Mouse (Mus musculus) lung, embryonic 14.5 days (tissue): ENCODE results near the gene Map4k5. TPM values are rescaled to one million over a fixed set of nuclear protein-coding genes. Genes with fewer than 3 reads are reported as not detected.

Experiments
- ATAC-seq: fragments of 200-750 bp; cut with Nextera tagmentation; 2 replicates; pipeline ENCODE4 v1.8.0; 2017; ENCODE audit warnings: mild to moderate bottlenecking, moderate TSS enrichment, moderate library complexity; ENCODE audit not compliant: insufficient read depth
- DNase-seq: peaks from one replicate; pipeline ENCODE4 v3.0.0-alpha.2; 2015
- H3K27ac ChIP-seq: fragments of 300-500 bp; sonication (generic); 2 replicates; pipeline ENCODE4 v1.5.1; 2014; ENCODE audit warnings: low read depth, mild to moderate bottlenecking, moderate library complexity
- H3K27me3 ChIP-seq: fragments of 300-500 bp; sonication (generic); 2 replicates; pipeline ENCODE4 v1.6.1; 2014; ENCODE audit warnings: low read length, control low read depth; ENCODE audit not compliant: insufficient read depth
- H3K36me3 ChIP-seq: fragments of 300-500 bp; sonication (generic); 2 replicates; pipeline ENCODE4 v1.6.1; 2014; ENCODE audit warnings: control low read depth; ENCODE audit not compliant: insufficient read depth
- H3K4me1 ChIP-seq: fragments of 300-500 bp; sonication (generic); 2 replicates; pipeline ENCODE4 v1.6.1; 2014; ENCODE audit warnings: antibody characterized with exemption, control low read depth; ENCODE audit not compliant: insufficient read depth
- H3K4me2 ChIP-seq: fragments of 300-500 bp; sonication (generic); 2 replicates; pipeline ENCODE4 v1.6.1; 2014; ENCODE audit warnings: mild to moderate bottlenecking
- H3K4me3 ChIP-seq: fragments of 300-500 bp; sonication (generic); 2 replicates; pipeline ENCODE4 v1.5.1; 2014; ENCODE audit warnings: low read depth, low read length
- H3K9ac ChIP-seq: fragments of 300-500 bp; sonication (generic); 2 replicates; pipeline ENCODE4 v1.6.1; 2014
- H3K9me3 ChIP-seq: fragments of 300-500 bp; sonication (generic); 2 replicates; pipeline ENCODE4 v1.6.1; 2016; ENCODE audit warnings: low read depth, low read length, control low read depth
- CTCF ChIP-seq: IDR thresholded peaks from 2 replicates; pipeline ENCODE4 v1.5.1; 2016; ENCODE audit warnings: antibody characterized with exemption, low read depth
- WGBS: fragments of 180-500 bp; shearing (Covaris S2); extraction: QIAGEN DNeasy Blood & Tissue Kit; methylation state at CpG from one replicate; pipeline ENCODE4 v1.1.7; 2014; 5-methylcytosine and 5-hydroxymethylcytosine counted together
- polyA plus RNA-seq: library from polyadenylated mRNA; unstranded; fragments of >200 nt; fragmentation: Nextera tagmentation; extraction: Ambion mirVana; gene quantifications from 2 replicates; pipeline ENCODE4 v1.2.1, GENCODE M21; 2014

The Map4k5 gene
- polyA plus RNA-seq, 1 experiment from 2014 or later, result 49.0 TPM

GRCm38 (mm10) chr12:69877842-69878363 is 15.1 kb downstream of the Map4k5 start:
- Histone ChIP-seq H3K9ac (no peak overlapping the region), H3K4me3 (no peak overlapping the region), H3K27me3 (no peaks in the 10 kb centered on the region), H3K27ac (no peak overlapping the region), H3K4me1 (peaks cover 8% of the 10 kb centered on the region), H3K4me2 (no peak overlapping the region), H3K36me3 (no peaks in the 10 kb centered on the region), H3K9me3 (no peaks in the 10 kb centered on the region)
- no peak for TF ChIP-seq CTCF
- WGBS, result 87% methylated on average over 9 of the region's 9 CpGs
- ATAC-seq (no peak), DNase-seq (no peak)

GRCm38 (mm10) chr12:69871632-69872031 is 21.4 kb downstream of the Map4k5 start:
- no peaks in the 10 kb centered on the region for H3K4me1 ChIP-seq
- H3K36me3 ChIP-seq, result peaks cover 13% of the 10 kb centered on the region
- ATAC-seq (no peak), DNase-seq (no peak)
- H3K4me3 ChIP-seq, result no peak overlapping the region
- TF ChIP-seq CTCF, result no peak
- H3K27me3 ChIP-seq, result no peaks in the 10 kb centered on the region
- no peak overlapping the region for H3K9ac ChIP-seq
- no peak overlapping the region for H3K4me2 ChIP-seq
- no peaks in the 10 kb centered on the region for H3K9me3 ChIP-seq
- WGBS, result 91% methylated on average over 5 of the region's 5 CpGs
- H3K27ac ChIP-seq, result no peak overlapping the region

GRCm38 (mm10) chr12:69867338-69867737 is 25.7 kb downstream of the Map4k5 start:
- Histone ChIP-seq H3K4me1 (no peaks in the 10 kb centered on the region), H3K36me3 (peaks cover 13% of the 10 kb centered on the region), H3K4me2 (no peak overlapping the region), H3K9me3 (no peaks in the 10 kb centered on the region), H3K4me3 (no peak overlapping the region), H3K27me3 (no peaks in the 10 kb centered on the region), H3K9ac (no peak overlapping the region), H3K27ac (no peak overlapping the region)
- TF ChIP-seq CTCF, result no peak
- ATAC-seq (no peak), DNase-seq (no peak)
- WGBS, result 55% methylated on average over 5 of the region's 5 CpGs

- H3K4me2 ChIP-seq, result no peak overlapping the region
- no peak overlapping the region for H3K27ac ChIP-seq
- 50% methylated on average over 4 of the region's 4 CpGs for WGBS
Observed at GRCm38 (mm10) chr12:69864164-69864692, 28.8 kb downstream of the Map4k5 start.

GRCm38 (mm10) chr12:69863505-69863904 is 29.5 kb downstream of the Map4k5 start:
- H3K4me3 ChIP-seq, result no peak overlapping the region
- no peaks in the 10 kb centered on the region for H3K27me3 ChIP-seq
- H3K4me2 ChIP-seq, result no peak overlapping the region
- WGBS, result 83% methylated on average over 5 of the region's 5 CpGs
- H3K36me3 ChIP-seq, result peaks cover 4% of the 10 kb centered on the region; the same call in 1 of the 2 replicates
- H3K9me3 ChIP-seq, result no peaks in the 10 kb centered on the region
- ATAC-seq, result no peak
- no peak for DNase-seq
- H3K27ac ChIP-seq, result no peak overlapping the region
- H3K9ac ChIP-seq, result no peak overlapping the region
- H3K4me1 ChIP-seq, result no peaks in the 10 kb centered on the region
- TF ChIP-seq CTCF, result no peak

More at GRCm38 (mm10) chr12:69864164-69864692, 28.8 kb downstream of the Map4k5 start:
- ATAC-seq (no peak), DNase-seq (no peak)
- no peaks in the 10 kb centered on the region for H3K9me3 ChIP-seq
- H3K4me1 ChIP-seq, result no peaks in the 10 kb centered on the region
- no peak overlapping the region for H3K4me3 ChIP-seq
- no peak for TF ChIP-seq CTCF
- no peak overlapping the region for H3K9ac ChIP-seq
- no peaks in the 10 kb centered on the region for H3K27me3 ChIP-seq
- H3K36me3 ChIP-seq, result peaks cover 4% of the 10 kb centered on the region; the same call in 1 of the 2 replicates

GRCm38 (mm10) chr12:69858847-69859246 is 34.2 kb downstream of the Map4k5 start:
- Histone ChIP-seq H3K4me1 (no peaks in the 10 kb centered on the region), H3K9me3 (no peaks in the 10 kb centered on the region), H3K4me3 (no peak overlapping the region), H3K27me3 (no peaks in the 10 kb centered on the region), H3K4me2 (no peak overlapping the region), H3K36me3 (peaks cover 15% of the 10 kb centered on the region; the same call in 1 of the 2 replicates), H3K9ac (no peak overlapping the region), H3K27ac (no peak overlapping the region)
- 74% methylated on average over 4 of the region's 4 CpGs for WGBS
- ATAC-seq, result no peak
- no peak for DNase-seq
- no peak for TF ChIP-seq CTCF

GRCm38 (mm10) chr12:69857597-69857996 is 35.4 kb downstream of the Map4k5 start:
- DNase-seq (no peak), ATAC-seq (no peak)
- no peaks in the 10 kb centered on the region for H3K4me1 ChIP-seq
- no peak overlapping the region for H3K4me2 ChIP-seq
- no peaks in the 10 kb centered on the region for H3K27me3 ChIP-seq
- no peak for TF ChIP-seq CTCF
- H3K9ac ChIP-seq, result no peak overlapping the region
- H3K27ac ChIP-seq, result no peak overlapping the region
- H3K36me3 ChIP-seq, result peaks cover 26% of the 10 kb centered on the region
- H3K4me3 ChIP-seq, result no peak overlapping the region
- 96% methylated on average over 2 of the region's 2 CpGs for WGBS
- H3K9me3 ChIP-seq, result no peaks in the 10 kb centered on the region
